Mouse (Mus musculus): ENCODE results near the gene Rptor.

Rptor gene

DNA sequence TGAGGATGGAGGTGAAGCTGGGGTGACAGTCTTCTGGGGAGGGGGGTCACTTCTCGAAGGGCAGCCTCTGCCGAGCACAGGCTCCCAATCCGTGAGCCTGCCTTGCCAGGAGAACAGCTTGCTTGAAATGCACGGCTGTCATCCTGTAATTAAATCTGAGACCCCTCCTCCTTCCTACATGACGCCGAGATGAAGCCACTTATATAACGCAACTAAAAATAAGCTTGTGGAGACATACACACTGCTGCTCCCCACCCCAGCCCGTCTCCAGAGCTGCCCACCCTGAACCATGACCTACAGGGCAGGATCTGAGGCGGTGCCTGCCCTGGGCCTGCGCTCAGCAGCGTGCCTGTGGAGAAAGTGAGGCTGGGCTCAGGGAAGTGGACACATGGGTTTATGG lies 337.4 kb downstream of the Rptor start:
- no peak for DNase-seq

DNA sequence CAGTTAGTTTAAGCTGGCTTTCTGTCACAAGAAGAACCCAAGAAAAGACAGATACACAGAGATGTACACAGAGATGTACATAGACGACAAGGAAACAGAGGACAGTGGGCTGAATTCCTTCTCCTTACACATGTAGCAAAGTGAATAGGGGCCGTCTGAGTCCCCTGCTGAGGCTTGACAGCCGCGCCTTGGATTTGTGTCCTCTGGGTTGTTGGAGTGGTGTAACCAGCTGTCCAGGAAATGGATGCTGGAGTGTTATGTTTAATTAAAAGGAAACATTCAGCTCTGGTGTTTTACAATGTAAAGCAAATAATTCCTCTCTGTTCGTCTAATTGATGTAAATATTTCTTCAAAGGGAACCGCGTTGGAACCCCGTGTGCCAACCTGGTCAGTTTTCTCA lies 339.1 kb downstream of the Rptor start:
- DNase-seq = no peak

DNA sequence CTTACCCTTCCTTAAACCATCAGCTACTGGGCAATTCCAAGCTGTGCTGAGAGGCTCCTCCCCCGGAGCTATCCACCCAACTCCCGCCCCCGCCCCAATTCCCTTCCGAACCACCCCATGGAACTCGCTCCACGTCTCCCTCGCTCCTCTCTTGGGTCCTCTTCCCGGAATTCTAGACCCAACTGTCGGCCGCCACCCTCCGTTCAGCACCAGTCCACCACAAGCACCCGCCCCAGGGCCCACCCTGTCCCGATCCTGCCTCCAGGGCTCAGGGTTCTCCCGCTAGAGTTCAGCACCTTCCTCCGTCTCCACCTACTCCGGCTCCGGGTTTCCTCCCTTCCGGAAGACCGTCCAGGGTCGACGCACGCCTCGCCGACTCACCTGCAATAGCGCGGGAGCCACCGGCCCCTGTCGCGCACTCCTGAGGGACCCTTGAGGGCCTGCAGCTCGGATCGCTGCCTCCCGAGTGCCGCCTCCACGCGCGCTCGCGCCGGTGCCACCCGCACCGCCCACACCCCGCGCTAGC lies 339.6 kb downstream of the Rptor start:
- DNase-seq = no peak

DNA sequence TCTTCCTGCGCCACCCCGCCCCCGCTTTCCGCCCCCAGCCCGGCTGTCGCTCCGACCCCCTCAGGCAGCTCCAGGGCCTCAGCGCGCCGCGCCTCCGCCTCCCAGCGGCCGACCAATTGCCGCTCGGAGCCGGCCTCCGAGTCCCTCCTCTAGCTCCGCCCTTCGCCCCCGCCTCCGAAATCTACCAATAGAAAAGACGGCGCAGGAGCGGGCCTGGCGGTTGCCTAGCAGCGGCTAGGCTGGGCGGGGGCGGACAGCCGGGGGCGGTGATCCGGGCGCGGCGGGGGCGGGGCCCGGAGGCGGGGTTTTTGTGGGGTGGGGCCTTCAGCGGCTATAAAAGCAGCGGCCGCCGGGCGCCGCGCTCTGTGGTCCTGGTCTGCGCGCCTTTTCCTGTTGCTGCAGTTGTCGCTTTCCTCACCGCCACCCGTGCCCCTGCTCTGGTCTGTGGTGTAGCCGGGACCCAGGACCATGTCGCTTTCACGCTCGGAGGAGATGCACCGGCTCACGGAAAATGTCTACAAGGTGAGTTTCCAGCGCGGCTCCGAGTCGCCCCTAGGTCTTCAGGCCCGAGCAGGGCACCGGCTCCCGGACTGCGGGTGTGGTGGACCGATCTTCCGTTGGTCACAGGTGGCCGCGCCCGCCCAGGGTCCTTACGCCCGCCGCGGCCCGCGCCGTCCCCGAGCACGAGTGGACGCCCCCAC lies 340.2 kb downstream of the Rptor start, which contains the start of gene Baiap2:
TSS of gene Baiap2 (plus strand) at position 37 of the 701 bp plus-strand sequence.
- peak; percentile 99 for DNase-seq

DNA sequence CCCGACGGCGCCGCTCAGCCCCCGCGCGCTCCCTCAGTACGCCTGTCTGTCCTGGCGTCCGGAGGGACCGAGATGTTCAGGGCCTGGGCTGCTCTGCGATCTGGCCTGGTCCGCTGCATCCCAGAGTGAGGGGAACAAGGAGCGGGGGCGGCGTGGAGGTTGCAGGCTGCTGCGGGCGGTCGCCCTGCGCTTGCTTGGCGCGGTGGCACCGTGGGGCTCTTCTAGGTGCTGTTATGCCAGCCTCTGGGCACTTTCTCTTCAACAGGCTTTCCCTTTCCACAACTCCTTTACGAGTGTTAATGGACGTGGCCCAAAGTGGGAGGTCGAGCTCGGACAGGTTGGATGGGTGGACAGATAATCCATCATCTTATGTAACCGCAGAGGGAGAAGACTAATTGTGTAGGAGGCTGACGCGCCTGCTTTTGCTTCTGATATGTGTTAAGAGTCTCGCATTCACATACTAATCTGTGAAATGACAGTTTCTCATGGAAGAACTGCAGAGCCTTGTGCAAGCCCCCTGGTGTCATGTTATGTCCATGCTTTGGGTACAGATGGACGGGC lies 340.8 kb downstream of the Rptor start:
- peak; percentile 56 for DNase-seq

DNA sequence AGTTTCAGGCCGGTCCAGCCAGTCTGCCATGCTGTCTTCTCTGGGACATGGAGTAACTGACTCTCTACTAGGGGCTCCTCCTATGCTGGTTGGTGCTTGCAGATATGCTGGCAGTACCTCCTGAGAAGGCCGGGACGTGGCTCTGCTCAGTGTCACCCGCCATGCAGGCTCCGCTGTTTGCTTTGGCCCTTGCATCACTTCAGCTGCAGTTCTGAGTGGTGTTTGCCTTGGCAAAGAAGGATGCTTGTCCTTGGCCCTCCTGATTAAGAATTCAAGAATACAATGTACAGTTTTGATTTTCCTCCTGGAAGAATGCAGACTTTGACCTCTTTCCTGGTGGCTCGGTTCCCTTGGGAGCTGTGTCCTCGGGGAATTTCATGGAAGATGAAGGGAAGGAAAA lies 342.6 kb downstream of the Rptor start:
- DNase-seq = no peak

DNA sequence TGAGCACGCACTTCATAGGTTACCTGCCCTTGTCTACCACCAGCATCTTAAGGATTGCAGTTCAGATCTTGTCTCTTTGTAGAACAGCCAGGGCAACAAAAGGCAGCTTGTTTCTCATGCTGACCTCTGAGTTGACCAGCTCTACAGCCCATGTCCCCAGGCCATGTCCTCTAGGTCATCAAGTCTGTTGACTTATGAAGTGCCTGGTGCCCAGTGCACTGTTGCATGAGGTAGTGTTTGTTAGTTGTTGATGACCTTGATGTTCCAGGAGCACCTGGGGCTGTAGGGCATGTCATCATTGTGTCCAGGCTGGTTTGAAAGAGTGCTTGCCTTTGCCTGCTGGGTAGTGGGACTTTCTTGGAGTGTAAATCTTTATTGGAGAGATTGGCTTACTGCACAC lies 344.7 kb downstream of the Rptor start:
- no peak for DNase-seq

DNA sequence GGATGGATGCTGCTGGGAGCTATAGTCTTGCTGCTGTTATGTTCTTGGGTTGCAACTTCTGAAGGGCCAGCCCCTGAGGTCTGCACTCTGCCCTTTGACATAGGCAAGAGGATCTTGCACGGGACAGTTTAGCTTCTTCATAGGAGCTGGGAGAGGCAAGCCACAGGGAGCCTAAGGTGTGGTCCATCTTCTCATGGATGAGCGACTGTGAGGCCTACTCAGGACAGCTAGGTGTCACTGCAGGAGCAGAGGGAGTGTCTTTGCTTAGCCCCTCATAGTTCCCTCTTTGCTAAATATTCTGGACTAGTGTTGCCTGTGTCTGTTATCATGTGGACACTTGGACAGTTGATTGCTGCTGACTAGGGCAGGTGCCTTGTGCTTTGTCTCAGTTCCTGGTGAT lies 345.2 kb downstream of the Rptor start:
- no peak for DNase-seq

DNA sequence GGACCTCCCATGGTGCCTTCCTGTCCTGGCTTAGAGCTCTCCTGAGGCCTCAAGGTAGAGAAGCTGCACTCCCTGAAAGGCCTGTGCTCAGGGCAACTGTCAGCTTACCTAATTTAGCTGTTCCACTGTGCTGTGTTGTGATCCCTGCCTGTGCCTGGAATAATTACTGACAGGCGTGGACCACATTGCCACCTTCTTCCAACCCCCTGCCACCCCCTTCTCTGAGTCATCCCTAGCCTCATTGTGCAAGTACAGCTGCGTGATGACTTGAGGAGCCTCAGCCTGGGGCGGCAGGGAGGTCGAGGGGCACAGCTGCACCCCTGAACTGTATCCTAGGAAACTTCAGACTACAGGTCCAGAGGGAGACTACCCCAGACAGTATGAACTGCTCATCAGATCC lies 345.6 kb downstream of the Rptor start:
- no peak for DNase-seq

DNA sequence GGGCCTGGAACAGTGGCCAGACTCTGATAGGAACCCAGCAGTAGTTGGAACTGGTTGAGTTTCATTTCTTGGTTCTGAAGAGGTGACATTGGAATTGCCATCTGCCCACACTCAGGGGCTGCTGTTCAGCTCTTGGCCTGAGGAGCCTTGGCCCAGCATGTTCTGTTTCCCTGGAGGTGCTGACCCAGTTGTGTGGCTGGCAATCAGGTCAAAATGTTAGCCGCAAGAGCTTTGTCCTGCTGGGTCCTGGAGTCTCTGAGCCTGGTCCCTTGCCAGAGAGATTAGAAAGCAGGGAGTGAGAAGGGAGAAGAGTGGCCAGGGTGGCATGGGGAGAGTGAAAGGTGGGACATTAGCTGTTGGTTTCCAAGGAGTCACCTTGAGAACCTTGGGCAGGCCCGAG lies 346.1 kb downstream of the Rptor start:
- DNase-seq = no peak

All from right cerebral cortex, postnatal 14 days (tissue).